Mouse (Mus musculus) embryonic stem cell, embryonic (primary cell): ENCODE results near the gene Iqsec1.

Source experiments
- CTCF ChIA-PET, 4 experiments: fragments of 300-600 bp in 2 of 4; fragments of 350-600 bp in 2 of 4; sonication (Branson Sonifier 250); formaldehyde crosslinking; loops; one replicate each; lab custom pipeline; 2022; ENCODE audit warnings: inconsistent platforms in 2 of 4; lab: Charles Lee
- POLR2A ChIA-PET, 4 experiments: fragments of 300-600 bp in 2 of 4; fragments of 350-600 bp in 2 of 4; sonication (Branson Sonifier 250); formaldehyde crosslinking; loops; one replicate each; lab custom pipeline; 2022; ENCODE audit warnings: antibody characterized with exemption in 4 of 4, inconsistent platforms in 1 of 4; lab: Charles Lee

The Iqsec1 gene

DNA sequence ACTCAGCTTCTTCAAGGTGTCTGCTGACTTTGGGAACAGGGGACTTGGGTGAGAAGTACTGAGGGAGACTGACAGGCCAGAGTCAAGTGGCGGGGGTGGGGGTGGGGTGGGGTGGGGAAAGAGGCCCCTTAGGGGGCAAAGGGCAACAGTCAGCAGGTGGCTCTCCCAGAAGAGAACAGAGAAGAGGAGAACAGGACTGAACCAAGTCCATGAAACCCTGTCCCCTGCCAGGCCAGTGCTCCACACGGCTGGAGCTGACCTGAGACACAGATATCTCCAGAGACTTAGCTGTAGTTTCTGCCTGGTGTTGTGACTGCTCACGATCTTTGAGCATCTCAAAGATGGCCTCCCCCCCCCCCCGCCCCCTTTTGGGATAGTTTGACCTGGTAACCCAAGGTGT lies 339.2 kb downstream of the Iqsec1 start:
- POLR2A ChIA-PET, result interaction anchor here in 1 of 4 experiments (1.2 to 1.7 kb wide), 3 partner anchors 10 to 54 kb away, joined by 3 to 4 read pairs (median 4); no protein-coding TSS in a partner anchor
- CTCF ChIA-PET, result interaction anchor here in 3 of 4 experiments (0.6 to 0.7 kb wide), 5 partner anchors 10 to 872 kb away, joined by 3 to 4 read pairs (median 3); partner anchors contain the start of gene Slc41a3 (in 1 of the 3)

DNA sequence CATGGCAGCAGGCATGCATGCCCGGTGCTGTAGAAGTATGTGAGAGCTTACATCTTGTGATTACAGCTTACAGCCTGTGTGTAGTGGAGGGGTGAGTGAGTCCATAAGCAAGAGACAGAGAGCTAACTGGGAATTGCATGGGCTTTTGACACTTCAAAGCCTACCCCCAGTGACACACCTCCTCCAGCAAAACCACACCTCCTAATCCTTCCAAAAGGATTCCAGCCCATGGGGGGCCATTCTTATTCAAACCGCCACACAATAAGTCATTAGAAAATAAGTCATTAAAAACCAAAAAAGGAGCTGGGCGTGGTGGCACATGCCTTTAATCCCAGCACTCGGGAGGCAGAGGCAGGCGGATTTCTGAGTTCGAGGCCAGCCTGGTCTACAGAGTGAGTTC lies 340.1 kb downstream of the Iqsec1 start:
- POLR2A ChIA-PET, result interaction anchor here in 2 of 4 experiments (0.5 to 1.7 kb wide), 5 partner anchors 9 to 697 kb away, joined by 3 to 4 read pairs (median 4); no protein-coding TSS in a partner anchor
- CTCF ChIA-PET, result no interaction called here

DNA sequence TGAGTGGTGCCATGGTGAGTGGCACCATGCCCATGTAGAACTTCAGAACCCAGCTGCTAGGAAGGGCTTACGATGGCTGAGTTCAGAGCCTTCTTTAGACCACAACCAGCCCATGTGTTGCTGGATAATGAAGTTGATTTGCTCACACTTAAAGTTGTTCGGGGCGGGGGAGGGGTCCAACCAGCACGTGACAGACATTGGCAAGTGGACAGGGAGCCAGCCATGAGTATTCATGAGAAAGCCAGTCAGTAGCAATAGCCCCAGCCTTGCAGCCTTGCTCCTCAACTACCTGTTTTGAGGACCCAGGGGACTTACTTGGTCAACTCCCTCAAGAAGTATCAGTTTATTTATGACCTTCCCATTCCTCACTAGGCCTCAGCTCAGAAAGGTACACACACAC lies 343.5 kb downstream of the Iqsec1 start:
- ChIA-PET CTCF (interaction anchor here in 2 of 4 experiments (0.5 to 1.7 kb wide), 2 partner anchors 13 to 92 kb away, joined by 6 read pairs; no protein-coding TSS in a partner anchor), POLR2A (interaction anchor here in 2 of 4 experiments (0.6 to 1.0 kb wide), 3 partner anchors 8 to 91 kb away, joined by 4 to 5 read pairs (median 4); no protein-coding TSS in a partner anchor)

DNA sequence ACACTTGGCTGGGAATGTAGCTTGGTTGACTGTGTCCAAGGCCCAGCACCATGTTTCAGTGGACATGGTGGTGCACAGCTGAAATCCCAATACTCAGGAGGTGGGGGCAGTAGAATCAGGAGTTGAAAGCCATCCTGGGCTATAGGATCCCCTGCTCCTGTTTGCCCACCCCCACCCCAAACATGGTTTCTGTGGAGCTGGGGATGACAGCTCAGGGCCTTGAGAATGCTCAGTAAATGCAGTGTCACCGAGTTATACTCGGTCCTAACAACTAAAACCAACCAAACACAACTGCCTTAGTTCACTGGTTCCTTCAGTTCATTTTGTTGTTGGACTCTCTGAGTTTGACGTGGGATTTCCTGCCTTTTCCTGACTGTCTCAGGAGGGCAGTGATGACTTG lies 345.4 kb downstream of the Iqsec1 start:
- POLR2A ChIA-PET, result interaction anchor here in 2 of 4 experiments (0.6 kb wide), 2 partner anchors 19 to 130 kb away, joined by 3 to 5 read pairs; no protein-coding TSS in a partner anchor

DNA sequence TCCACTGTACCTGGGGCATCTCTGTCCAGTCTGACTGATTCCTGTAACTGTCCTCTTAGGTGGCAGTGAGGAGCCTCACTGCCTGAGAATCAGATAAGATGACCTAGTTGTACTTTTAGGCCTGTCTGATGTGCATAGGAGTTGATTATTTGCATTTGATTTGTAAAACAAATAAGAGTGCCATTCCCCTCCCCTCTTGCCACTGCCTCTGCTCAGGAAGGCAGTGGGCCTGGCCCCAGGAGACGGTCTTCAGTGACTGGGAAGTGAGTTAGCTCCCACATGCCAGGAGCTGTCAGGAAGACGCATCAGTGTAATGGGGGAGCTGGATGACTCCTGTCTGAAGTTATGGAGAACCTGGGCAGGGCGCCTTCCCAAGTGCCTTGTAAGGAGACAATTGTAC lies 352.9 kb downstream of the Iqsec1 start:
- CTCF ChIA-PET, result interaction anchor here in 3 of 4 experiments (0.6 to 3.8 kb wide), 11 partner anchors 18 to 207 kb away, joined by 3 to 12 read pairs (median 3); partner anchors contain the start of gene Cfap100 (in 1 of the 3)
- POLR2A ChIA-PET, result interaction anchor here in 3 of 4 experiments (0.5 to 2.2 kb wide), 10 partner anchors 10 to 353 kb away, joined by 3 to 7 read pairs (median 4); partner anchors contain the start of gene Iqsec1 (in 1 of the 3)

More for the DNA sequence above, 345.4 kb downstream of the Iqsec1 start:
- CTCF ChIA-PET, result interaction anchor here in 3 of 4 experiments (0.6 to 1.2 kb wide), 3 partner anchors 36 to 104 kb away, joined by 3 to 4 read pairs (median 3); no protein-coding TSS in a partner anchor

DNA sequence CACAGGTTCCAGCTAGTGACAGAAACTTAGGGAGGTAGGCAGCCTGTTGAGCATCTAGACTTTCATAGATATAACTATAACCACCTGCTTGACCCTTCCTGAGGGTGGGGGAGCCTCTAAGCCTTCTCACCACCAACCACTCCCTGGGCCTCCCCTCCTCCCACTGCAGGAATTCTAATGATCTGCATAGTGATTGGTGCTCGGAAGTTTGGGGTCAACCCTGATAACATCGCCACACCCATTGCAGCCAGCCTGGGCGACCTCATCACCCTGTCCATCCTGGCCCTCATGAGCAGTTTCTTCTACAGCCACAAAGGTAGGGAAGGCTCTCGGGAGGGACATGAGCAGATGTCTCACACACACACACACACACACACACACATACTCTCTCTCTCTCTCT lies 353.4 kb downstream of the Iqsec1 start:
- CTCF ChIA-PET, result interaction anchor here (0.6 to 3.8 kb wide), 8 partner anchors 16 to 88 kb away, joined by 3 to 12 read pairs (median 4); no protein-coding TSS in a partner anchor
- POLR2A ChIA-PET, result interaction anchor here in 3 of 4 experiments (0.9 to 2.2 kb wide), 8 partner anchors 12 to 102 kb away, joined by 3 to 7 read pairs (median 3); no protein-coding TSS in a partner anchor

DNA sequence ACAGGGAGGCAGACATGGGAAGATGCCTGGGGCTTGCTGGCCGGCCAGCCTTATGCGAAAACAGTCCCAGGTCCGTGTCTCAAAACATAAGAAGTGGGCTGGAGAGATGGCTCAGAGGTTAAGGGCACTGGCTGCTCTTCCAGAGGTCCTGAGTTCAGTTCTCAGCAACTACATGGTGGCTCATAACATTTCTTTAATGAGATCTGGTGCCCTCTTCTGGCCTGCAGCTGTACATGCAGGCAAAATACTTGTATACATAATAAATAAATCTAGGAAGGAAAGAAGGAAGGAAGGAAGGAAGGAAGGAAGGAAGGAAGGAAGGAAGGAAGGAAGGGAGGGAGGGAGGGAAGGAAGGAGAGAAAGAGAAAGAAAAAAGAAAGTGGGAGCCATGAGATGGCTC lies 356.0 kb downstream of the Iqsec1 start:
- ChIA-PET CTCF (interaction anchor here (0.6 to 2.2 kb wide), 21 partner anchors 13 to 715 kb away, joined by 3 to 18 read pairs (median 4); partner anchors contain the start of gene Slc41a3 (in 1 of the 4)), POLR2A (interaction anchor here in 1 of 4 experiments (1.5 kb wide), 1 partner anchor 97 kb away, joined by 4 read pairs; no protein-coding TSS in a partner anchor)

DNA sequence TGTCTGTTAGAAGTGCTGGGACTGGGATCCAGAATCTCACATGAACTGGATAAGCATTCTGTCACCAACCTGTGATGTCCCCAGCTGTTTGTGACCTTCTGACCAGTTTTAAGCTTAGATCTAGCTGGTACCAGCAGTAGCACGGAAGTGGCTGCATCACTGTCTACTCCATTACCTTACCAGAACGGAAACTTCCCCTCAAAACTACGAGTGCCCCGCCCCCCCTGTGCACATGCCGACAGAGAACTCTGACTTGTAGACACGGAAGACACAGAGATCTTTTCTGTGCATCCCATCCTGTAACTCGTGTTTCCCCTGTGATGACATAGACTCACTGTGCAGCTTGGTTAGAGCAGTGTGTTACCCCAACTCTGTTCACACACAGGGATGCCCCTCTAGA lies 358.1 kb downstream of the Iqsec1 start:
- CTCF ChIA-PET, result interaction anchor here in 1 of 4 experiments (1.6 kb wide), 1 partner anchor 23 kb away, joined by 5 read pairs; no protein-coding TSS in a partner anchor
- POLR2A ChIA-PET, result no interaction called here

DNA sequence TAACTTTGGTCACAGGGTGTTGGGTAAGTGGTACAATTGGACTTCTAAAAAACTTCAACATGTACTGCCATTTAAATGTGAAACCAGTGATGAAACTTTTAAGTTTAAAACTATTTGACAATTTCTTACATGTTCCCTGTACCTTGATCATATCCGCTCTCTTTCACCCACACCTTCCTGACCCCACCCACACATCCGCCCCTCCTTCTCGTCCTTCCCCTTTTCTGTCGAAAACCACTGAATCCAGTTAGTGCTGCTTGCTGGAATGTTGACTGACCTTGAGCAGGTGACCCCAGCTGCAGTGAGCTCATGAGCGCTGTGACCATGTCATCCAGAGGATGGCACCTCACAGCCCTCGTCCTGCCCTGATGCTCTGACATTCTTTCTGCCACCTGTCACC lies 359.0 kb downstream of the Iqsec1 start:
- CTCF ChIA-PET, result interaction anchor here in 2 of 4 experiments (0.7 to 4.9 kb wide), 5 partner anchors 22 to 108 kb away, joined by 3 to 22 read pairs (median 3); no protein-coding TSS in a partner anchor
- POLR2A ChIA-PET, result no interaction called here

DNA sequence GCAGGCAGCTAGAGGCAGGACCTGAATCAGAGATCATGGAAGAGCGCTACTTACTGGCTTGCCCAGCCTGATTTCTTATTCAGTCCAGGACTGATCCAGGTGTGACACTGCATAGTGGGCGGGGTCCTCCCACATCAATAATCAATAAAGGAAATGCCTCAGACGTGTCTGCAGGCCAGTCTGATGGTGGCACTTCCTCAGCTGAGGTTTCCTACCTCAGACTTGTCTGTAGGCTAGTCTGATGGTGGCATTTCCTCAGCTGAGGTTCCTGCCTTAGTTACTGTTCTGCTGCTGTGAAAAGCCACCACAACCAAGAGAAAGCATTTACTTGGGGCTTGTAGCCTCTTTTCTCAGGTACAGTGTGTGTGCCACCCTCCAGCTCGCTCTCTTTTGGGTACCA lies 360.9 kb downstream of the Iqsec1 start:
- ChIA-PET CTCF (interaction anchor here in 2 of 4 experiments (0.7 to 4.9 kb wide), 3 partner anchors 20 to 110 kb away, joined by 5 to 22 read pairs (median 8); no protein-coding TSS in a partner anchor), POLR2A (interaction anchor here in 1 of 4 experiments (0.6 kb wide), 1 partner anchor 89 kb away, joined by 3 read pairs; no protein-coding TSS in a partner anchor)

DNA sequence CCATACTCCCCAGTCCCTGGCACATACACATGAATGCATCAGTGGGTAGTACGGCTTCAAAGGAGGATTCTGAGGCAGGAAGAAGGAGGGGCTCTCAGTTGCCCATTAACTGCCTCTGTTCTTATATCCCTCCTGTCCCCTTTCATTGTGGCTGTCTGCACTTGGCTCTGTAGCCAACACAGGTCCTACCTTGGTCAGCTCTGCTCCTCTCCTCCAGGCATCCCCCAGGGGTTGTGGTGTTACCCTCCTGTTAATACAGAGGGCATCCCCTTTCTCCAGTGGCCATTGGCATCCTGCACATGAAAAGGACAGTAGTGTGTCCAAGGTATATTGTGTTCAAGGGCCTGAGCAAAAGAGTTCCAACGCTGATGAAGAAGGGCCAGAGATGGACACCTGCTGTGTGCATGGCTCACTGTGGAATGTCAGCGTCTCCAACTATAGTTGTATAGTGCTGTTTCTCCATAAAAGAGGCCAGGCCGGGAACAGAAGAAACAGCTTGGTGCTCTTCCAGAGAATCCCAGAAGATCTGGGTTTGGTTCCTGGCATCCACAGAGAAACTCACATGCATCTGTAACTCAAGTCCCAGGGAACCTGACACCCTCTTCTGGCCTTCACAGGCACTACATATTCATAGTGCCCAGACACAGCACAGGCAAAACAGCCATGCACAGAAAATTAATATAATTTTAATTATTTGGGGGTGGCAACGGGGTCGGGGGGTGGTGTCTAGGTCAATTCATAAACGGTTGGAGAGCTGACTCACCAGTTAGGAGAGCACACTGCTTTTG lies 363.1 kb downstream of the Iqsec1 start:
- ChIA-PET CTCF (interaction anchor here in 3 of 4 experiments (0.5 to 4.9 kb wide), 6 partner anchors 18 to 1269 kb away, joined by 3 to 22 read pairs (median 4); no protein-coding TSS in a partner anchor), POLR2A (interaction anchor here in 1 of 4 experiments (0.5 to 1.7 kb wide), 2 partner anchors 25 to 985 kb away, joined by 3 to 7 read pairs; no protein-coding TSS in a partner anchor)

DNA sequence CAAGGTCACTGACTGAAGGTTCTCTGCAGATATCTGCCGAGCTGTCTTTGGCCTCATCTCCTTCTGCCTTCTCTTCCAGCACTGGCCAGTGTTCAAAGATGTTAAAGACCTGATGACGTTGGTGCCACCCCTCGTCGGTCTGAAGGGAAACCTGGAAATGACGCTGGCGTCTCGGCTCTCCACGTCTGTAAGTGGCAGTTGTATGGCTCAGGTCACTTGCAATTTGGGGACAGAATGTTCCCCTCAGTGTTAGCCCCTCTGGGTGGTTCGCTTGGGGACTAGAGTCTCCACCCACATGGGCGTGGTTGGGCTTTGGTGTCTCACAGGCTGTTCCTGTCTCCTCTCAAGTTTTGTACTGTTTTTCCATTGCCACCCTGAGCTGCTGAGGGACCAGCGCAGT lies 363.8 kb downstream of the Iqsec1 start:
- CTCF ChIA-PET, result interaction anchor here in 2 of 4 experiments (0.9 to 4.9 kb wide), 2 partner anchors 17 to 18 kb away, joined by 4 to 22 read pairs; no protein-coding TSS in a partner anchor
- POLR2A ChIA-PET, result interaction anchor here in 1 of 4 experiments (1.7 kb wide), 1 partner anchor 24 kb away, joined by 3 read pairs; no protein-coding TSS in a partner anchor

DNA sequence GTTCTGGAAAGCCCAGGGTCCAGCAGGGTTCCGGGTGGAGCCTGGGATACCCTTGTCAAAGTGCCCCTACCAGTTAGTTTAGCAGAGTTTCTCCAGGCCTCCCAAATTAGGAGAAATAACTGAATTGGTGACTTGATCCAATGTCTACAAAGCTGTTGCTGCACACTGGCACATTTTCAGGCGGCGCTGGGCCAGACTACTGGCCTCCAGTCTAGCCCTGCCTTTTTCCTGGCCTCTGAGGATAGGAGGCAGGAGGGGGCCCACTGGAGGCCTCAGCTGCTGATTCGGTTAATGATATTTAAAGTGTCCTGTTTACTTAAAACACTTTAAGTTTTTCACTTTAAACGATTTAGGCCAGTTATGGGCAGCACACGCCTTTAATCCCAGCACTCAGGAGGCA lies 364.3 kb downstream of the Iqsec1 start:
- CTCF ChIA-PET, result interaction anchor here in 2 of 4 experiments (0.9 to 1.6 kb wide), 2 partner anchors 17 kb away, joined by 4 to 7 read pairs; no protein-coding TSS in a partner anchor

DNA sequence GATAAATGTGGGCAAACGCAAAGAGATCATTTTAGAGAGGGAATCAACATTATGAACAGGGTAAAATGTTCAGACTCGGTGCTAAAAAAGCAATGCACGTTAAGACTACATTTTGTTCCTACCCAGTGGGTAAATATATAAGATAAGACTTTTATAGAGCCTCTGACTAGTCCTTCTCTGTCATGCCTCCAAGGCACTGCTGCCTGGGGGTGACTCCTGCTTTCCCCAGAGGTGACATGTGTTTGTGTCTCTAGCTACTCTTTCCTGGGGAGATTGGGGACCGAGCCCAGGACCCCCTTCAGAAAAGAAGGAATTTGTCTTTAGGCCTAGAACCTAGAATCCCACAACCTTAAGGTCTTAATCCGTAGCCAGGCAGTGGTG lies 365.0 kb downstream of the Iqsec1 start:
- ChIA-PET CTCF (interaction anchor here in 2 of 4 experiments (0.9 to 2.3 kb wide), 3 partner anchors 16 to 114 kb away, joined by 3 to 13 read pairs (median 7); no protein-coding TSS in a partner anchor), POLR2A (interaction anchor here in 3 of 4 experiments (0.7 to 1.4 kb wide), 3 partner anchors 11 to 114 kb away, joined by 3 read pairs; no protein-coding TSS in a partner anchor)

More for the DNA sequence above, 364.3 kb downstream of the Iqsec1 start:
- POLR2A ChIA-PET, result no interaction called here

DNA sequence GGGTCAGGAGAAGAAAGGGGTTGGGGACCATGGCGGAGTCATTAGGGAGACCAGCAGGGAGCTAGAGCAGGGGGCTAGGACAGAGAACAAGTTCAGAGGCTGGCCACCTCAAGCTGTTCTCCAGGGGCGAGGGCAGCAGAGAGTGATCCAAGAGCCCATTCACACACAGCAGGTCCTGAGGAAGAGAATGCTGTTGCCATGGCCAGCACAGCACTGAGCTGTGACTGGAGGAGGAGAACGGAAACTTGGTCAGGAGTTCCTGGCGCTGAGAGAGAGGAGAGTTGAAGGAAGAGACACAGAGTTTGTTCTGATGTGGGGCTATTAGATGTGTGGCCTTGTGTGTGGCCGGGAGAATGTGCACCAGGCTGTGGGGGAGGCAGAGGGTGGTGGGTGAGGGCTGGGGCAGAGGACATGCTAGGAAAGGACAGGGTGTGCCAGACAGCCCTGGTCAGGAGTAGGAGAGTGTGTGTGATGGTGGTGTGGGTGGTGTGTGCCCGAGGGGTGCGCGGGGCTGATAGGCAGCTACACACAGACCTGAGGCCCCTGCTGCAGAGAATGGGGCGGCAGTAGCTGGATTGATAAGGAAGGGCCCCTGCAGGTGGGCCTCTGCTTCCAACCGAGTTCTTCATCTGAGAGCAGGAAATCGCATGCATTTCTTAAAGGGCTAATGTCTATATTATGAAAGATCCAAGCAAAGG lies 365.6 kb downstream of the Iqsec1 start:
- ChIA-PET POLR2A (interaction anchor here (0.7 to 1.4 kb wide), 4 partner anchors 11 to 160 kb away, joined by 3 read pairs; no protein-coding TSS in a partner anchor), CTCF (interaction anchor here (0.9 to 2.3 kb wide), 5 partner anchors 16 to 115 kb away, joined by 3 to 13 read pairs (median 5); no protein-coding TSS in a partner anchor)

DNA sequence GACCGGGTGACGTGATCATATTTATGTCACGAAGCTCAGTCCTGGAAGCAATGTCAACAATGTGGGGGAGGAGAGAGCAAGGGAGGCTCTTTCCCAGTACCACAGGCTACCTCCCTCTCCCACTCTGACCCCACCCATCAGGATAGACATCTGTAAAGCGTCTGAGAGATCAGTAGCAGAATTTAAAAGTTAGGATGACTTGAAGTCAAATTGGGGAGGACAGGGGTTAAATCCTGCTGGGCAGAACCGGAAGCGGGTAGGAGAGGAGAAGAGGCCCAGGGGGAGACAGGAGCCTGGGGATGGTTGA lies 366.9 kb downstream of the Iqsec1 start:
- ChIA-PET POLR2A (no interaction called here), CTCF (interaction anchor here in 2 of 4 experiments (1.6 to 2.3 kb wide), 2 partner anchors 15 kb away, joined by 5 to 13 read pairs; no protein-coding TSS in a partner anchor)
